Mouse (Mus musculus) erythroblast, embryonic 14.5 days (primary cell): ENCODE results near the gene Zc2hc1c.

Experiments used
- GATA1 ChIP-seq: IDR thresholded peaks from 2 replicates; pipeline ENCODE4 v1.6.1; 2012; ENCODE audit warnings: low read length, inconsistent platforms, mixed read lengths
- TAL1 ChIP-seq: IDR thresholded peaks from 3 replicates; pipeline ENCODE4 v1.6.1; 2012; ENCODE audit warnings: low read length, inconsistent platforms, mixed read lengths

DNA sequence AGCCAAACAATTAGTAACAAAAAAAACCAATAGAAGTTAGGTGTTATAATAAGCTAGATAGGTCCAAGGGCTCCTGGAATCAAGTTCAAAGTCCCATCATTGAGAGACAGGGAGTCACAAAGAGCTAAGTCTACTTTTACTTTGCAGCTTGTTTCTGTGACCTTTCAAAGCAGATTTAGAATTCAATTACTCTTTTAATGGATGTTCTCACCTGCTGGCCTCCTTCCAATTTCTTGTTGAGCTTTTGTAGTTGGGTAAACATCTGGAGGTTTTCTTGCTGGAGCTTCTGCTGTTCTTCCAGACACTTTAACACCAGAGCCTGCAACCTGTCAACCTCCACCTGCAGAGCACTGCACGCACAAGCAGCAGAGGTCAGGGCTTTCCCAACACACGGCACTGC lies 14.9 kb downstream of the Zc2hc1c start:
- TF ChIP-seq TAL1, result no peak
- TF ChIP-seq GATA1, result no peak
